Mouse (Mus musculus): Measurements from ENCODE around the gene Fam107a. TPM values are rescaled to one million over a fixed set of nuclear protein-coding genes. Genes with fewer than 3 reads are reported as not detected.
A peak's percentile ranks its signal among the peaks of the same experiment; 100 is the strongest.
"Not testable (repeated sequence)": the region's sequence is repeated elsewhere in the genome, so short reads cannot be mapped to it uniquely, and the experiment has no call there.

Fam107a gene
- polyA plus RNA-seq, 1 experiment from 2014 or later = 0.36 TPM

DNA sequence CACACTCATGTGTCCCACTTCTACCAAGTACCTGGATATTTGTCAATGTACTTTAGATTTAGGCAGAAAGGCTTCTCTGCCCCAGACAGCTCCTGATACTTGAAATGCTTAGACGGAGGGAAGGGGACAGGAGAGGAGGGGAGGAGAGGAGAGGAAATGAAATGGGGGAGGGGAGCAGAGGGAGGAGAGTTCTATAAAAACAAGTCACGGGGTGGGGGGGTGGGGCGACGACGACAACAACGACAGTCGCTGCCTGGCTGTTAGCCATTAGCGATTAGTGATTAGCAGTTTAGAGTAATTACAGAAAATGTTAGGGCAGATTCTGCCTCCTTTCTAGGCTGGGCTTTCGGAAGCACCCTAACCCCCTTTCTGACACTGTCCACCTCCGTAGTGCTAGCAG lies 15.1 kb downstream of the Fam107a start:
- Histone ChIP-seq H3K36me3 (ENCODE audit: control insufficient read depth, insufficient read depth, low read length) (no peaks in the 10 kb centered on the region), H3K27ac (replicated peaks) (no peak overlapping the region), H3K9me3 (ENCODE audit: control insufficient read depth, low read length) (no peaks in the 10 kb centered on the region), H3K4me3 (ENCODE audit: low read depth, low read length) (no peak overlapping the region), H3K27me3 (ENCODE audit: control insufficient read depth, insufficient read depth, low read length) (no peaks in the 10 kb centered on the region), H3K9ac (ENCODE audit: low read length) (no peak overlapping the region), H3K4me2 (replicated peaks; ENCODE audit: low read depth) (no peak overlapping the region), H3K4me1 (replicated peaks; ENCODE audit: control insufficient read depth, insufficient read depth) (no peaks in the 10 kb centered on the region)
- whole genome bisulfite sequencing = 31% methylated on average over 10 of the region's 10 CpGs
- no peak for ATAC-seq (ENCODE audit: low FRiP score, low TSS enrichment)
- TF ChIP-seq EP300 (optimal IDR thresholded peaks at IDR 0.05) (no peak), CTCF (IDR thresholded peaks at IDR 0.05; ENCODE audit: low read depth) (no peak)
- no peak for DNase-seq (ENCODE audit: low spot score)

DNA sequence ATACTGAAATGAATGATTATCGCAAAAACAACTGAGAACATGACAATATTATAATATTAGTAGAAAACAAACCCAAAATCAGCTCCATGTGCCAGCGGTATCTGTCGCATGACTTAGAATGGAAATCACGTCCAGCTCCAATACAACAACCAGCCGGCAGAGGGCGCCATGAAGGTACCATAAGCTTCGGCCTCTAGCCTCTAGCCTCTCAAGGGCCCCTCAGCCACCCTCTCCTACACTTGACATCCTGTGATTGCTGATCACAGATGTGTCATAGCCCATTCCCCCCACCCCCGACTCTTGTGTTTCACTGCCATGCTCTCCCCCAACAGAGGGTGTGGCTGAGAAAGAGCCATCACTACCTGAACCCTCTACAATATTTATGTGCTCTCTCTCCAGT lies 17.5 kb downstream of the Fam107a start:
- 33% methylated on average over 8 of the region's 8 CpGs for WGBS
- Histone ChIP-seq H3K36me3 (ENCODE audit: control insufficient read depth, insufficient read depth, low read length) (no peaks in the 10 kb centered on the region), H3K4me2 (replicated peaks; ENCODE audit: low read depth) (no peak overlapping the region), H3K9ac (ENCODE audit: low read length) (no peak overlapping the region), H3K4me1 (replicated peaks; ENCODE audit: control insufficient read depth, insufficient read depth) (no peaks in the 10 kb centered on the region), H3K9me3 (ENCODE audit: control insufficient read depth, low read length) (no peaks in the 10 kb centered on the region), H3K27ac (replicated peaks) (no peak overlapping the region), H3K4me3 (ENCODE audit: low read depth, low read length) (no peak overlapping the region), H3K27me3 (ENCODE audit: control insufficient read depth, insufficient read depth, low read length) (no peaks in the 10 kb centered on the region)
- no peak for ATAC-seq (ENCODE audit: low FRiP score, low TSS enrichment)
- TF ChIP-seq CTCF (IDR thresholded peaks at IDR 0.05; ENCODE audit: low read depth) (peak; percentile 74), EP300 (optimal IDR thresholded peaks at IDR 0.05) (no peak)
- peak; percentile 57 for DNase-seq (ENCODE audit: low spot score)

GRCm38 (mm10) chr14:8297889-8298293 lies 19.9 kb downstream of the Fam107a start:
- Histone ChIP-seq H3K4me1 (replicated peaks; ENCODE audit: control insufficient read depth, insufficient read depth) (no peaks in the 10 kb centered on the region), H3K9ac (ENCODE audit: low read length) (no peak overlapping the region), H3K27me3 (ENCODE audit: control insufficient read depth, insufficient read depth, low read length) (no peaks in the 10 kb centered on the region), H3K27ac (replicated peaks) (no peak overlapping the region), H3K36me3 (ENCODE audit: control insufficient read depth, insufficient read depth, low read length) (no peaks in the 10 kb centered on the region), H3K9me3 (ENCODE audit: control insufficient read depth, low read length) (no peaks in the 10 kb centered on the region), H3K4me3 (ENCODE audit: low read depth, low read length) (no peak overlapping the region), H3K4me2 (replicated peaks; ENCODE audit: low read depth) (no peak overlapping the region)
- TF ChIP-seq CTCF (IDR thresholded peaks at IDR 0.05; ENCODE audit: low read depth) (no peak), EP300 (optimal IDR thresholded peaks at IDR 0.05) (no peak)
- no peak for ATAC-seq (ENCODE audit: low FRiP score, low TSS enrichment)
- 39% methylated on average over 5 of the region's 5 CpGs for WGBS
- peak; percentile 40 for DNase-seq (ENCODE audit: low spot score)

DNA sequence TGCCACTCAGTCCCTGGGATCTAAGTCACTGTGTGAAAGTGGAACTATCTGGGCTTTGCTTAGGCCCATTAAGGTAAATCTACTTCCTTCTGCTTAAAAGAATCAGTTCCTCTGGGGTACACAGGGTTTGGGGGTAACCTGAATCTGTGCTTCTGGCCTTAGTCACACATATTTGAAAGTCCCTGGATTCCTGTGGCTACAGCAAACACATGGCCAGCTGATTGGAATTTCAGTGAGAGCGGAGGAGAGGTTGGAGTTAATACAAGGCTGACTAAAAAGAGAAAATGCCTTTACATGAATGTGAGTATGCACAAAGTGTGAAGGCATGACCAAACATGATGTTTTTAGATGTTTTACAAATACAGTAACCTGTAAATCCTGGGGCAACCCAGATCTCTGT lies 23.6 kb downstream of the Fam107a start:
- Histone ChIP-seq H3K4me1 (replicated peaks; ENCODE audit: control insufficient read depth, insufficient read depth) (no peaks in the 10 kb centered on the region), H3K9me3 (ENCODE audit: control insufficient read depth, low read length) (no peaks in the 10 kb centered on the region), H3K36me3 (ENCODE audit: control insufficient read depth, insufficient read depth, low read length) (no peaks in the 10 kb centered on the region), H3K4me3 (ENCODE audit: low read depth, low read length) (no peak overlapping the region), H3K9ac (ENCODE audit: low read length) (no peak overlapping the region), H3K27me3 (ENCODE audit: control insufficient read depth, insufficient read depth, low read length) (no peaks in the 10 kb centered on the region), H3K4me2 (replicated peaks; ENCODE audit: low read depth) (no peak overlapping the region), H3K27ac (replicated peaks) (no peak overlapping the region)
- ATAC-seq (ENCODE audit: low FRiP score, low TSS enrichment) (no peak), DNase-seq (ENCODE audit: low spot score) (no peak)
- no peak for TF ChIP-seq CTCF (IDR thresholded peaks at IDR 0.05; ENCODE audit: low read depth)
- 85% methylated on average over 1 of the region's 1 CpGs for WGBS

- H3K27ac ChIP-seq (replicated peaks); H3K4me3 ChIP-seq (ENCODE audit: low read depth, low read length); H3K4me2 ChIP-seq (replicated peaks; ENCODE audit: low read depth); H3K4me1 ChIP-seq (replicated peaks; ENCODE audit: control insufficient read depth, insufficient read depth); H3K27me3 ChIP-seq (ENCODE audit: control insufficient read depth, insufficient read depth, low read length); H3K9me3 ChIP-seq (ENCODE audit: control insufficient read depth, low read length); H3K36me3 ChIP-seq (ENCODE audit: control insufficient read depth, insufficient read depth, low read length); H3K9ac ChIP-seq (ENCODE audit: low read length); DNase-seq (ENCODE audit: low spot score): not testable (repeated sequence)
- ATAC-seq (ENCODE audit: low FRiP score, low TSS enrichment) = peak; percentile 94
- 83% methylated on average over 5 of the region's 5 CpGs for WGBS
Observed at GRCm38 (mm10) chr14:8286595-8286994, 31.2 kb downstream of the Fam107a start.

DNA sequence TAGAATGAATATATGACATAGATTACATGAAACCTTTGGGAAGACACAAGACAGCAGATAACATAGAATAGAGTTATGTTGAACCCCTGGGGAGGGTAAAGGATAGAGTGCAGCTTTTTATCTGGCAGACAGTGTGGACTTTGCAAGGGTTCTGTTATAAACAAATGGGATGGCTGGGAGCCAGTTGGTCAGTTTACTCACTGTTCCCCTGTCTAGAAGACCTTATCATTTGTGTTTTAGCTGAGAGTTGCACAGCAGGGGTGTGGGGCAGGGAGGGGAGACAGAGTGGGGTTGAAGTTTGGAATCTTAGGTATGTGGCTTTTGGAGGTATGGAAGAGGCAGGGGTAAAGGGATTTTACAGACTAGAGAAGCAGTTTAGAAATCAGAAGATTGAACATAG lies 34.0 kb downstream of the Fam107a start:
- no peak for TF ChIP-seq CTCF (IDR thresholded peaks at IDR 0.05; ENCODE audit: low read depth)
- TF ChIP-seq EP300 (optimal IDR thresholded peaks at IDR 0.05) = no peak
- no peak overlapping the region for H3K4me2 ChIP-seq (replicated peaks; ENCODE audit: low read depth)
- no peak overlapping the region for H3K9ac ChIP-seq (ENCODE audit: low read length)
- no peak overlapping the region for H3K27ac ChIP-seq (replicated peaks)
- H3K27me3 ChIP-seq (ENCODE audit: control insufficient read depth, insufficient read depth, low read length) = no peaks in the 10 kb centered on the region
- DNase-seq (ENCODE audit: low spot score) = no peak
- no peak for ATAC-seq (ENCODE audit: low FRiP score, low TSS enrichment)
- no peak overlapping the region for H3K4me3 ChIP-seq (ENCODE audit: low read depth, low read length)
- H3K9me3 ChIP-seq (ENCODE audit: control insufficient read depth, low read length) = no peaks in the 10 kb centered on the region
- H3K4me1 ChIP-seq (replicated peaks; ENCODE audit: control insufficient read depth, insufficient read depth) = no peaks in the 10 kb centered on the region
- H3K36me3 ChIP-seq (ENCODE audit: control insufficient read depth, insufficient read depth, low read length) = no peaks in the 10 kb centered on the region

DNA sequence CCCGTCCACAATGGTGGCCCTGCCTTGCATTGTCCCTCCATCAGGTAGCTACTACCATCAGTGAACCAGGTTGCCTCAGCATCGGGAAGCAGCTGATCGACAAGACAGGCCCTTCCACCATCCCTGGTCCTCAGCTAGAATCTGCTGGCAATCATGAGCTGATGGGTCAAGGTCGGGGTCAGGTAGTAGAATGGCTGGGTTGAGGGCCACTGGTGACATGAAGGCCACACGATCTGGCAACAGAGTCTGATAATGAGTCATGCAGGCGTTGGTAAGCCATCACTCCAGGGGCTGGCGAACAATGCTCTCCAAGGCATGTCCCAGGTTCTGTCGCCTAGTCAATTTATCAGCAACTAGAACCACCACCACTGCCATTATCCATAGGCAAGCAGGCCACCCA lies 46.5 kb downstream of the Fam107a start:
- not testable (repeated sequence) for DNase-seq (ENCODE audit: low spot score); H3K36me3 ChIP-seq (ENCODE audit: control insufficient read depth, insufficient read depth, low read length); H3K4me1 ChIP-seq (replicated peaks; ENCODE audit: control insufficient read depth, insufficient read depth); H3K4me3 ChIP-seq (ENCODE audit: low read depth, low read length); H3K9me3 ChIP-seq (ENCODE audit: control insufficient read depth, low read length); H3K27ac ChIP-seq (replicated peaks); H3K4me2 ChIP-seq (replicated peaks; ENCODE audit: low read depth); ATAC-seq (ENCODE audit: low FRiP score, low TSS enrichment); H3K27me3 ChIP-seq (ENCODE audit: control insufficient read depth, insufficient read depth, low read length); H3K9ac ChIP-seq (ENCODE audit: low read length)
- WGBS = 78% methylated on average over 8 of the region's 8 CpGs

Measured in stomach, postnatal 0 days (tissue).